7 mouse cellular contexts compared by ENCODE assay signal in the genomic region with DNA sequence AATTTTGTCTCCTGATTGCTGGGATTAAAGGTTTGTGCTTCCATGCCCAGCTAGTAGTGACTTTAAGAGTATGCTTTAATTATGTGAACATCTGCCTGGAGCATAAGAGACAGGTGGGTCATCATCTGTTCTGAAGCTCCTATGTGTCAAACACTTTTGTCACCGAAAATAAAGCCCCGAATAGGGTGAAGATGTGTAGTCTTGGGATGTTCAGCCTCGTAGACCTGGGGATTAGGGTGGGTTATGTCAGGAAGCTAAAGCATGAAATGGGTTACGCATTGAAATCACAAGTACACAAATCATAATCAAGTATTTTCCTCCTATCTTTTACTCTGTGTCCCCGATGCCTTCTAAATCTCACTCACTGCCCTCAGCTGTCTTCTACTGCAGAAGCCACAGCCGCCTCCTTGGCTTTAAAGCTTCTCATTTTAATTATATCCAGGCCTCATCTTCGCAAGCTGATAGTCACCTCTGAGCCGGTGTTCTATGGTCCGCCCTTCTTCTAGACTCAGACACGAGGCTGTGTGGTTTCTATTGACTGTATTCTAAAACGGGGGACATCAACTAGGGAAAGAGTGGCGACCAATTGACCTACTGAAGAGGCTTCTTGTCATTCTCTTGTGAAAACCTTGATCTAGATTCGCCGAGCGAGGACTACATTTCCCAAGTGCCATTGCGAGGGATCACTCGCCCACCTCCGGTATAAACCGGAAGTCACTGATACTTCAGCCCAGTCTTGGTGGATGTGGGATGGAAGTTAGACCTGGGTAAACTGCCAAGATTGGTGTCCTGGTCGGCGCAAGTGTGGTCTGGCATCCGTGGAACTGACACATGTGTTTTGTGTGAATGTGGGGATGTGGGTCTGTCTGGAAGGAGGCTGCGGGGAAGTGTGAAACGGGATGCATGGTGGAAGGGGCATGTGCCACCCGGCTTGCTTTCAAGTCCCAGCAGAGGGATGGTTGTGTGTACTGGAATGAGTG. TPM values are rescaled to one million over a fixed set of nuclear protein-coding genes. Genes with fewer than 3 reads are reported as not detected.
A peak's percentile ranks its signal among the peaks of the same experiment; 100 is the strongest.
DNase-seq lines count a peak whose midpoint lies in the region; ATAC-seq lines count a peak whose summit lies in the region.

A gene (plus strand): TSS at position 720 of the 980 bp plus-strand sequence.

- H3K4me1 ChIP-seq in intestine, embryonic 16.5 days (ENCODE audit: control insufficient read depth, insufficient read depth, low read length), result no peaks in the 10 kb centered on the region

- WGBS in intestine, embryonic 16.5 days, result 27% methylated on average over 25 of the region's 25 CpGs

- ATAC-seq in granulocyte monocyte progenitor cell, adult 5-6 weeks (replicated peaks; ENCODE audit: poor library complexity, severe bottlenecking), result peak; percentile 99
- ATAC-seq in intestine, embryonic 16.5 days, result peak; percentile 90
- ATAC-seq in megakaryocyte progenitor cell, adult 5-6 weeks (replicated peaks; ENCODE audit: poor library complexity), result peak; percentile 98

- peak; percentile 70 for DNase-seq in adrenal gland, postnatal 14 days
- DNase-seq in embryo, embryonic 10.5 days (ENCODE audit: low spot score), result peak; percentile 80
- peak; percentile 78 to 88 for DNase-seq in left cerebral cortex, postnatal 25 days (ENCODE audit: low spot score in 2 of 2)
- peak; percentile 75 to 81 for DNase-seq in right cerebral cortex, adult 2 months (ENCODE audit: low spot score in 2 of 2)

- H3K4me3 ChIP-seq in intestine, embryonic 16.5 days (ENCODE audit: low read length), result peak within 1 kb of the TSS; percentile 60

- H3K27ac ChIP-seq in intestine, embryonic 16.5 days (ENCODE audit: low read length), result no peak within 1 kb of the TSS

- H3K9ac ChIP-seq in intestine, embryonic 16.5 days (ENCODE audit: low read depth, low read length), result peak within 1 kb of the TSS; percentile 66

- no peaks in the 10 kb centered on the region for H3K36me3 ChIP-seq in intestine, embryonic 16.5 days (ENCODE audit: control insufficient read depth, insufficient read depth, low read length)

- peak within 1 kb of the TSS; percentile 79 for H3K4me2 ChIP-seq in intestine, embryonic 16.5 days (ENCODE audit: low read depth, low read length)

- intact Hi-C loops in left cerebral cortex, postnatal 25 days (cut with DNase I), result no loop called here

- H3K27me3 ChIP-seq in intestine, embryonic 16.5 days (replicated peaks; ENCODE audit: control insufficient read depth, insufficient read depth, low read length), result no peaks in the 10 kb centered on the region

- H3K9me3 ChIP-seq in intestine, embryonic 16.5 days (ENCODE audit: control insufficient read depth, low read length), result no peaks in the 10 kb centered on the region

RNA-seq across cellular contexts. Expression of the gene that starts here (rescaled TPM):
- total RNA-seq in adrenal gland, postnatal 14 days (2021), result 0.38 and 0.41 TPM in 2 replicates
- not detected in 2 replicates for total RNA-seq in granulocyte monocyte progenitor cell, adult 5-6 weeks (2014; fragmentation: Nextera tagmentation)
- not detected in 2 replicates for total RNA-seq in granulocyte monocyte progenitor cell, adult 5-6 weeks (2017)
- polyA plus RNA-seq in intestine, embryonic 16.5 days (2015; fragmentation: Nextera tagmentation; extraction: Ambion mirVana), result 0.11 and 0.39 TPM in 2 replicates
- total RNA-seq in left cerebral cortex, postnatal 25 days (2021), result 10 to 100 TPM; 15.8 to 17.0 TPM
- total RNA-seq in megakaryocyte progenitor cell, adult 5-6 weeks (2015), result not detected in 2 replicates
- not detected in 2 replicates for total RNA-seq in megakaryocyte progenitor cell, adult 5-6 weeks (2017)

Comparison
In these comparisons a context has a peak if more than half of its experiments do, and no peak if none do; other contexts are left out.
1. RNA of the gene that starts here (total RNA-seq): 15.8 to 17.0 TPM in left cerebral cortex, postnatal 25 days; 0.38 to 0.41 TPM in adrenal gland, postnatal 14 days, not detected in granulocyte monocyte progenitor cell, adult 5-6 weeks and not detected in megakaryocyte progenitor cell, adult 5-6 weeks; every median in the first group is over 10 times any median in the second.
2. Peak in DNase-seq in adrenal gland, postnatal 14 days; RNA of the gene not detected or under 1 TPM.
3. Peak in ATAC-seq in granulocyte monocyte progenitor cell, adult 5-6 weeks; RNA of the gene not detected or under 1 TPM.
4. Peak in ATAC-seq, H3K4me3 ChIP-seq, H3K9ac ChIP-seq and H3K4me2 ChIP-seq in intestine, embryonic 16.5 days; RNA of the gene not detected or under 1 TPM.
5. Peak in ATAC-seq in megakaryocyte progenitor cell, adult 5-6 weeks; RNA of the gene not detected or under 1 TPM.
6. Peak in every context shown above with its lines, with median percentiles within 50 percentile points of each other: DNase-seq and ATAC-seq.